Mouse (Mus musculus): Measurements from ENCODE around the gene Tom1l2.

DNA sequence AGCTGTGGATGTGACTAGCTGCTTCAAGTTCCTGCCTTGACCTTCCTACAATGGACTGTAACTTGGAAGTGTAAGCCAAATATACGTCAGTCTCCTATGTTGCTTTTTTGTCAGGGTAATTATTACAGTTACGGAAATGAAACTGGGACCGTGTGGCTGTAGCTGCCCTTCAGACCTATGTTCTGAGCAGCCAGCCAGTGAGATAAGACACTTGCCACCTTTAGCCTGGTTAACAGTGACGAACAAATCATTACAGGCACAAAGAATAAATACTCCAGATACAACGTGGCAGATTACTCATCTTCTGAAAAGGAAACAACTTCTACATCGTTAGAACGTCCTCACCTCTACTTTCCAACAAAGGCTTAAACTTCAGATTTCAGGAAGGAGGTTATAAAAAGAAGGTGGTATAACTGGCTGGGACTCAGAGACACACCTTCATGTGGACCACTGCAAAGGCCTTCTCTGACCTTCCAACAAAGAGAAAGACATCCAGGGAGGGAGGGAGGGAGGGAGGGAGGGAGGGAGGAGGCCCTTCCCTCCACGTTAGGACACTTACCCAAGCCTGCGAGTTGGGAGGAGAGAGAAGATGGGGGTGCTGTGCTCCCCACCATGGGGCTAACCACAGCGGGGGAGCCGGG, 108.1 kb downstream of the Tom1l2 start:
- TF ChIP-seq POLR2A (IDR thresholded peaks at IDR 0.05; ENCODE audit: extremely low read depth, insufficient read depth, low read length) (no peak), CTCF (IDR thresholded peaks at IDR 0.05; ENCODE audit: low read depth, low read length) (no peak)
